Mouse (Mus musculus) forebrain, embryonic 15.5 days (tissue): ENCODE measurements at regions not wholly inside any gene's neighbourhood (a gene's known extent, or its start where the extent isn't known, plus 50 kb on each side); places are given as distances from the start of the nearest gene placed in this dataset.

ENCODE experiments used
- ATAC-seq: fragments of 200-750 bp; cut with Nextera tagmentation; replicated peaks from 2 replicates; pipeline ENCODE4 v1.8.0; 2017; ENCODE audit warnings: mild to moderate bottlenecking, moderate TSS enrichment, moderate library complexity
- H3K27ac ChIP-seq: fragments of 300-500 bp; sonication (generic); replicated peaks from 2 replicates; pipeline ENCODE4 v1.5.1; 2015; ENCODE audit warnings: mild to moderate bottlenecking, inconsistent platforms
- H3K27me3 ChIP-seq: fragments of 300-500 bp; sonication (generic); 2 replicates; pipeline ENCODE4 v1.6.1; 2015; ENCODE audit warnings: inconsistent platforms
- H3K36me3 ChIP-seq: fragments of 300-500 bp; sonication (generic); 2 replicates; pipeline ENCODE4 v1.6.1; 2015; ENCODE audit warnings: mild to moderate bottlenecking, inconsistent platforms
- H3K4me1 ChIP-seq: fragments of 300-500 bp; sonication (generic); 2 replicates; pipeline ENCODE4 v1.6.1; 2015; ENCODE audit warnings: inconsistent platforms
- H3K4me2 ChIP-seq: fragments of 300-500 bp; sonication (generic); replicated peaks from 2 replicates; pipeline ENCODE4 v1.6.1; 2015; ENCODE audit warnings: mild to moderate bottlenecking, inconsistent platforms
- H3K4me3 ChIP-seq: fragments of 300-500 bp; sonication (generic); 2 replicates; pipeline ENCODE4 v1.5.1; 2015; ENCODE audit warnings: mild to moderate bottlenecking, inconsistent platforms
- H3K9ac ChIP-seq: fragments of 300-500 bp; sonication (generic); replicated peaks from 2 replicates; pipeline ENCODE4 v1.6.1; 2015; ENCODE audit warnings: mild to moderate bottlenecking, inconsistent platforms
- H3K9me3 ChIP-seq: fragments of 300-500 bp; sonication (generic); 2 replicates; pipeline ENCODE4 v1.6.1; 2016; ENCODE audit warnings: inconsistent platforms
- WGBS: fragments of 180-500 bp; shearing (Covaris S2); methylation state at CpG from one replicate; pipeline ENCODE4 v1.1.7; 2015; ENCODE audit warnings: mixed read lengths; 5-methylcytosine and 5-hydroxymethylcytosine counted together

GRCm38 (mm10) chr19:30435054-30435738 is 114.3 kb downstream of the Dkk1 start:
- no peak for ATAC-seq

GRCm38 (mm10) chr19:30450869-30451542 is 98.5 kb downstream of the Dkk1 start:
- H3K27me3 ChIP-seq = no peaks in the 10 kb centered on the region
- WGBS = 86% methylated on average over 13 of the region's 13 CpGs
- no peak overlapping the region for H3K4me2 ChIP-seq
- no peak overlapping the region for H3K27ac ChIP-seq
- H3K4me3 ChIP-seq = no peak overlapping the region
- H3K9ac ChIP-seq = no peak overlapping the region
- H3K4me1 ChIP-seq = no peaks in the 10 kb centered on the region
- H3K36me3 ChIP-seq = no peaks in the 10 kb centered on the region
- no peaks in the 10 kb centered on the region for H3K9me3 ChIP-seq
- peak; percentile 32; the same call in 1 of the 2 replicates for ATAC-seq

More at GRCm38 (mm10) chr19:30435054-30435738, 114.3 kb downstream of the Dkk1 start:
- 81% methylated on average over 12 of the region's 12 CpGs for WGBS
- H3K27me3 ChIP-seq = no peaks in the 10 kb centered on the region
- no peak overlapping the region for H3K27ac ChIP-seq
- no peaks in the 10 kb centered on the region for H3K36me3 ChIP-seq
- no peaks in the 10 kb centered on the region for H3K4me1 ChIP-seq
- no peaks in the 10 kb centered on the region for H3K9me3 ChIP-seq
- no peak overlapping the region for H3K4me2 ChIP-seq
- no peak overlapping the region for H3K4me3 ChIP-seq
- no peak overlapping the region for H3K9ac ChIP-seq

- no peaks in the 10 kb centered on the region for H3K4me1 ChIP-seq
- no peak overlapping the region for H3K27ac ChIP-seq
- WGBS = 73% methylated on average over 8 of the region's 8 CpGs
- no peaks in the 10 kb centered on the region for H3K9me3 ChIP-seq
- no peak overlapping the region for H3K9ac ChIP-seq
- no peak overlapping the region for H3K4me3 ChIP-seq
- no peaks in the 10 kb centered on the region for H3K27me3 ChIP-seq
- no peaks in the 10 kb centered on the region for H3K36me3 ChIP-seq
- peak; percentile 63; the same call in 1 of the 2 replicates for ATAC-seq
- no peak overlapping the region for H3K4me2 ChIP-seq
Observed at GRCm38 (mm10) chr19:30451543-30451920, 97.9 kb downstream of the Dkk1 start.

GRCm38 (mm10) chr19:30452671-30453070 is 96.8 kb downstream of the Dkk1 start:
- no peak for ATAC-seq
- Histone ChIP-seq H3K9me3 (no peaks in the 10 kb centered on the region), H3K4me2 (no peak overlapping the region), H3K9ac (no peak overlapping the region), H3K27ac (no peak overlapping the region), H3K4me3 (no peak overlapping the region), H3K27me3 (no peaks in the 10 kb centered on the region), H3K36me3 (no peaks in the 10 kb centered on the region), H3K4me1 (no peaks in the 10 kb centered on the region)
- 92% methylated on average over 11 of the region's 11 CpGs for WGBS

GRCm38 (mm10) chr19:30483436-30483835 is 66.0 kb downstream of the Dkk1 start:
- no peak overlapping the region for H3K27ac ChIP-seq
- H3K4me3 ChIP-seq = no peak overlapping the region
- H3K36me3 ChIP-seq = no peaks in the 10 kb centered on the region
- H3K9ac ChIP-seq = no peak overlapping the region
- H3K4me2 ChIP-seq = no peak overlapping the region
- no peaks in the 10 kb centered on the region for H3K27me3 ChIP-seq
- ATAC-seq = no peak
- WGBS = 14% methylated on average over 4 of the region's 4 CpGs
- no peaks in the 10 kb centered on the region for H3K4me1 ChIP-seq
- H3K9me3 ChIP-seq = no peaks in the 10 kb centered on the region

GRCm38 (mm10) chr19:30489786-30490185 is 59.7 kb downstream of the Dkk1 start:
- H3K9me3 ChIP-seq = no peaks in the 10 kb centered on the region
- ATAC-seq = no peak
- H3K36me3 ChIP-seq = no peaks in the 10 kb centered on the region
- H3K4me1 ChIP-seq = no peaks in the 10 kb centered on the region
- 66% methylated on average over 3 of the region's 3 CpGs for WGBS
- H3K4me3 ChIP-seq = no peak overlapping the region
- no peak overlapping the region for H3K4me2 ChIP-seq
- H3K27me3 ChIP-seq = no peaks in the 10 kb centered on the region
- no peak overlapping the region for H3K9ac ChIP-seq
- no peak overlapping the region for H3K27ac ChIP-seq

- H3K4me2 ChIP-seq = no peak overlapping the region
- no peaks in the 10 kb centered on the region for H3K36me3 ChIP-seq
- no peaks in the 10 kb centered on the region for H3K9me3 ChIP-seq
- no peak overlapping the region for H3K4me3 ChIP-seq
- no peaks in the 10 kb centered on the region for H3K4me1 ChIP-seq
- WGBS = 66% methylated on average over 9 of the region's 9 CpGs
- H3K9ac ChIP-seq = no peak overlapping the region
- H3K27ac ChIP-seq = no peak overlapping the region
- no peaks in the 10 kb centered on the region for H3K27me3 ChIP-seq
- ATAC-seq = no peak
Observed at GRCm38 (mm10) chr19:30490916-30491315, 58.5 kb downstream of the Dkk1 start.
